Mouse (Mus musculus) E14TG2a.4 (cell line): ENCODE measurements at regions not wholly inside any gene's neighbourhood (a gene's known extent, or its start where the extent isn't known, plus 50 kb on each side); places are given as distances from the start of the nearest gene placed in this dataset.

Experiments used
- CTCF ChIP-seq: conservative IDR thresholded peaks from 2 replicates; pipeline ENCODE4 v1.5.1; 2014; ENCODE audit warnings: low read length
- NANOG ChIP-seq: IDR thresholded peaks from 2 replicates; pipeline ENCODE4 v1.6.1; 2014; ENCODE audit warnings: borderline replicate concordance, low read length, mixed read lengths
- POU5F1 ChIP-seq: IDR thresholded peaks from 2 replicates; pipeline ENCODE4 v1.6.1; 2014; ENCODE audit warnings: low read length, borderline replicate concordance

DNA sequence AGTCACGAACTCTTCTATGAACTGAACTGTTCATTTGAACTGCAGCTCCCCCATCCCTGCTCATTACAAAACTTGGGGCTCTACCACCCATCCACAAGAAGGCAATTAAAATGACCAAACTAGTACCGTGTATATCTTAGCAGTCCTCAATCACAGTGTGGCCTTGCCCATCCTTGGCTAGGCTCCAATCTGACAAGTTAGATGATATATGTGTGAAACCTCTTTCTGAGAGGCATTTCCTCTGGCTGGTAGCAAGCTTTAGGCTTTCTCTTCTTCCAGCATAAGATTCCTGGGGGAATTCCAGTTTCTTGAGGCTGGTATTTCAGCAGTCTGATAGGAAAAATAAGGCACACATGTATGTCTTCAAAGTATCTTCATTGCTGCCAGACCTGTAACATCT is 88.8 kb upstream of the Hnrnpa3 start:
- no peak for TF ChIP-seq CTCF
- TF ChIP-seq NANOG, result no peak
- TF ChIP-seq POU5F1, result no peak
